Mouse (Mus musculus): ENCODE measurements at regions not wholly inside any gene's neighbourhood (a gene's known extent, or its start where the extent isn't known, plus 50 kb on each side); places are given as distances from the start of the nearest gene placed in this dataset.

GRCm38 (mm10) chr2:78804931-78805330 lies 63.0 kb upstream of the Ube2e3 start:
- no peaks in the 10 kb centered on the region for H3K27me3 ChIP-seq (ENCODE audit: control insufficient read depth, insufficient read depth, low read length)
- no peak overlapping the region for H3K9ac ChIP-seq (ENCODE audit: low read depth, low read length)
- H3K36me3 ChIP-seq (ENCODE audit: control insufficient read depth, insufficient read depth, low read length), result no peaks in the 10 kb centered on the region
- H3K4me2 ChIP-seq (replicated peaks; ENCODE audit: low read depth, low read length), result no peak overlapping the region
- no peaks in the 10 kb centered on the region for H3K4me1 ChIP-seq (ENCODE audit: control insufficient read depth, insufficient read depth, low read length)
- no peak overlapping the region for H3K4me3 ChIP-seq (ENCODE audit: low read length)
- H3K9me3 ChIP-seq (ENCODE audit: control insufficient read depth, low read length), result no peaks in the 10 kb centered on the region
- no peak overlapping the region for H3K27ac ChIP-seq (ENCODE audit: low read depth, low read length)
- 91% methylated on average over 3 of the region's 3 CpGs for WGBS
- ATAC-seq (ENCODE audit: low FRiP score, low TSS enrichment), result no peak

- Histone ChIP-seq H3K27ac (ENCODE audit: low read depth, low read length) (no peak overlapping the region), H3K4me3 (ENCODE audit: low read length) (no peak overlapping the region), H3K9me3 (ENCODE audit: control insufficient read depth, low read length) (no peaks in the 10 kb centered on the region), H3K27me3 (ENCODE audit: control insufficient read depth, insufficient read depth, low read length) (no peaks in the 10 kb centered on the region), H3K4me1 (ENCODE audit: control insufficient read depth, insufficient read depth, low read length) (no peaks in the 10 kb centered on the region), H3K9ac (ENCODE audit: low read depth, low read length) (no peak overlapping the region), H3K36me3 (ENCODE audit: control insufficient read depth, insufficient read depth, low read length) (no peaks in the 10 kb centered on the region), H3K4me2 (replicated peaks; ENCODE audit: low read depth, low read length) (no peak overlapping the region)
- ATAC-seq (ENCODE audit: low FRiP score, low TSS enrichment), result no peak
- 69% methylated on average over 4 of the region's 4 CpGs for WGBS
These were observed 64.4 kb upstream of the Ube2e3 start for GRCm38 (mm10) chr2:78803543-78803942.

- Histone ChIP-seq H3K4me1 (ENCODE audit: control insufficient read depth, insufficient read depth, low read length) (no peaks in the 10 kb centered on the region), H3K27me3 (ENCODE audit: control insufficient read depth, insufficient read depth, low read length) (no peaks in the 10 kb centered on the region), H3K36me3 (ENCODE audit: control insufficient read depth, insufficient read depth, low read length) (no peaks in the 10 kb centered on the region), H3K4me2 (replicated peaks; ENCODE audit: low read depth, low read length) (no peak overlapping the region), H3K9me3 (ENCODE audit: control insufficient read depth, low read length) (no peaks in the 10 kb centered on the region), H3K4me3 (ENCODE audit: low read length) (no peak overlapping the region), H3K27ac (ENCODE audit: low read depth, low read length) (no peak overlapping the region), H3K9ac (ENCODE audit: low read depth, low read length) (no peak overlapping the region)
- 83% methylated on average over 5 of the region's 5 CpGs for WGBS
- ATAC-seq (ENCODE audit: low FRiP score, low TSS enrichment), result no peak
These were observed 72.5 kb upstream of the Ube2e3 start for GRCm38 (mm10) chr2:78795446-78795845.

GRCm38 (mm10) chr2:78794734-78795133 lies 73.2 kb upstream of the Ube2e3 start:
- no peak for ATAC-seq (ENCODE audit: low FRiP score, low TSS enrichment)
- no peaks in the 10 kb centered on the region for H3K9me3 ChIP-seq (ENCODE audit: control insufficient read depth, low read length)
- H3K27ac ChIP-seq (ENCODE audit: low read depth, low read length), result no peak overlapping the region
- H3K36me3 ChIP-seq (ENCODE audit: control insufficient read depth, insufficient read depth, low read length), result no peaks in the 10 kb centered on the region
- H3K9ac ChIP-seq (ENCODE audit: low read depth, low read length), result no peak overlapping the region
- no peak overlapping the region for H3K4me3 ChIP-seq (ENCODE audit: low read length)
- no peaks in the 10 kb centered on the region for H3K4me1 ChIP-seq (ENCODE audit: control insufficient read depth, insufficient read depth, low read length)
- 80% methylated on average over 5 of the region's 5 CpGs for WGBS
- no peak overlapping the region for H3K4me2 ChIP-seq (replicated peaks; ENCODE audit: low read depth, low read length)
- H3K27me3 ChIP-seq (ENCODE audit: control insufficient read depth, insufficient read depth, low read length), result no peaks in the 10 kb centered on the region

DNA sequence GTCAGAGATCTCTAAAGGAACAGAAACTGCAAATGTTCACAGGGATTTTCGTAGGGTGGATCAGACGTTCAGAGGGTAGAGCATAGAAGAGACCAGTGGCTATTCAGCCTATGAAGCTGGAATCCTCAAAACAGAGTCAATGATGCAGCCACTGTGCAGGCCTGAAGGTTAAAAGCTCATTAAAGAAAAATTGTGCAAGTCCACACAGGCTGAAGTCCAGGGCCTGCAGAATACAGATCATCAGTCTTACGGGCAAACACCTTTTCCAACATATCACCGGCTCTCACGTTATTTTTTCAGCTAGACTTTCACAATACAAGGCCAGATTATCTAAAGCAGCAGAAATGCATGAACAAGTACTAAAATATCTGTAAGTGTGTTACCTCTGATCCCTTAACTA lies 78.8 kb upstream of the Ube2e3 start:
- no peak for ATAC-seq (ENCODE audit: low FRiP score, low TSS enrichment)
- no peak overlapping the region for H3K9ac ChIP-seq (ENCODE audit: low read depth, low read length)
- H3K36me3 ChIP-seq (ENCODE audit: control insufficient read depth, insufficient read depth, low read length), result no peaks in the 10 kb centered on the region
- no peaks in the 10 kb centered on the region for H3K9me3 ChIP-seq (ENCODE audit: control insufficient read depth, low read length)
- H3K4me2 ChIP-seq (replicated peaks; ENCODE audit: low read depth, low read length), result no peak overlapping the region
- 88% methylated on average over 5 of the region's 5 CpGs for WGBS
- no peaks in the 10 kb centered on the region for H3K27me3 ChIP-seq (ENCODE audit: control insufficient read depth, insufficient read depth, low read length)
- H3K4me3 ChIP-seq (ENCODE audit: low read length), result no peak overlapping the region
- H3K27ac ChIP-seq (ENCODE audit: low read depth, low read length), result no peak overlapping the region
- no peaks in the 10 kb centered on the region for H3K4me1 ChIP-seq (ENCODE audit: control insufficient read depth, insufficient read depth, low read length)

GRCm38 (mm10) chr2:78788222-78788621 lies 79.7 kb upstream of the Ube2e3 start:
- H3K4me3 ChIP-seq (ENCODE audit: low read length), result no peak overlapping the region
- peak; percentile 49; the same call in 1 of the 2 replicates for ATAC-seq (ENCODE audit: low FRiP score, low TSS enrichment)
- no peaks in the 10 kb centered on the region for H3K9me3 ChIP-seq (ENCODE audit: control insufficient read depth, low read length)
- no peak overlapping the region for H3K27ac ChIP-seq (ENCODE audit: low read depth, low read length)
- no peak overlapping the region for H3K4me2 ChIP-seq (replicated peaks; ENCODE audit: low read depth, low read length)
- no peaks in the 10 kb centered on the region for H3K36me3 ChIP-seq (ENCODE audit: control insufficient read depth, insufficient read depth, low read length)
- no peaks in the 10 kb centered on the region for H3K27me3 ChIP-seq (ENCODE audit: control insufficient read depth, insufficient read depth, low read length)
- no peaks in the 10 kb centered on the region for H3K4me1 ChIP-seq (ENCODE audit: control insufficient read depth, insufficient read depth, low read length)
- no peak overlapping the region for H3K9ac ChIP-seq (ENCODE audit: low read depth, low read length)

GRCm38 (mm10) chr2:78779949-78780348 lies 88.0 kb upstream of the Ube2e3 start:
- H3K4me1 ChIP-seq (ENCODE audit: control insufficient read depth, insufficient read depth, low read length), result no peaks in the 10 kb centered on the region
- H3K9me3 ChIP-seq (ENCODE audit: control insufficient read depth, low read length), result no peaks in the 10 kb centered on the region
- 91% methylated on average over 3 of the region's 3 CpGs for WGBS
- no peak overlapping the region for H3K27ac ChIP-seq (ENCODE audit: low read depth, low read length)
- no peak overlapping the region for H3K4me3 ChIP-seq (ENCODE audit: low read length)
- no peak for ATAC-seq (ENCODE audit: low FRiP score, low TSS enrichment)
- H3K9ac ChIP-seq (ENCODE audit: low read depth, low read length), result no peak overlapping the region
- no peaks in the 10 kb centered on the region for H3K36me3 ChIP-seq (ENCODE audit: control insufficient read depth, insufficient read depth, low read length)
- no peaks in the 10 kb centered on the region for H3K27me3 ChIP-seq (ENCODE audit: control insufficient read depth, insufficient read depth, low read length)
- no peak overlapping the region for H3K4me2 ChIP-seq (replicated peaks; ENCODE audit: low read depth, low read length)

DNA sequence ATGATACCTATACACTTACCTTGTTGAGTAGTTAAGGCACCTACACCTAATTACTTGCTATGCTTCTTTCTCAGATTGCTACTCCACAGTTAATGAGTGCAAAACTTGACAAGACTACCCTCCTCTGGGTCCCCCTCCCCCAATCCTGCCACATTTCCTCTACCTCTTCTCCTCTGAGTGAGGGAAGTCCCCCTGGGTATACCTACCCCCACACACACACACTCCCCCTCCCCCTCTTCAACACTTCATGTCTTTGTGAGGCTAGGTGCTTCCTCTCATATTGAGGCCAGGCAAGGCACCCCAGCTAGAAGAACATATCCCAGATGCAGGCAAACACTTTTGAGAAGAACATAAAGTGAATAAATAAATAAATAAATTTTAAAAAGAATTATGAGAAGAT lies 90.3 kb upstream of the Ube2e3 start:
- no peak overlapping the region for H3K4me2 ChIP-seq (replicated peaks; ENCODE audit: low read depth, low read length)
- H3K4me1 ChIP-seq (ENCODE audit: control insufficient read depth, insufficient read depth, low read length), result no peaks in the 10 kb centered on the region
- H3K9ac ChIP-seq (ENCODE audit: low read depth, low read length), result no peak overlapping the region
- ATAC-seq (ENCODE audit: low FRiP score, low TSS enrichment), result no peak
- H3K27me3 ChIP-seq (ENCODE audit: control insufficient read depth, insufficient read depth, low read length), result no peaks in the 10 kb centered on the region
- H3K36me3 ChIP-seq (ENCODE audit: control insufficient read depth, insufficient read depth, low read length), result no peaks in the 10 kb centered on the region
- H3K4me3 ChIP-seq (ENCODE audit: low read length), result no peak overlapping the region
- no peak overlapping the region for H3K27ac ChIP-seq (ENCODE audit: low read depth, low read length)
- H3K9me3 ChIP-seq (ENCODE audit: control insufficient read depth, low read length), result no peaks in the 10 kb centered on the region

DNA sequence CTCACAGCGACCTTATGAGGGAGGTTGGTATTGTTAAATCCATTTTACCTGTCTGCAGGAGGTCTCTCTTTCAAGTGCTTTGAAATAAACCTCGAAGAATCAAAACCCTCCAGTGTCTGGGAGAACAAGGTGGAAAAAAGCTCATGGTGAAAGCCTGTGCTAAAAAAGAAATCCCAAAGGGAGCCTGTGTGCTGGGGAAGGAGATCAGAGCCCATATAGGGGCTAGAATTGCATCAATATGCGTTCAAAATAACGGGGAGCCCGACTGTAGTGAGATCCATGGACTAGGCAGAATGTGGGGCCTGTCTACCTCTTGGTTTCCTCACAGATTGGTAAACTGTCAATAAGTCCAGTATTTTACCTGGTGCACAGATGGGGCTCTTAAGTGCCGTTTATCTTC lies 113.6 kb upstream of the Ube2e3 start:
- ATAC-seq (ENCODE audit: low FRiP score, low TSS enrichment), result no peak
- WGBS, result 86% methylated on average over 6 of the region's 6 CpGs
- H3K9ac ChIP-seq (ENCODE audit: low read depth, low read length), result no peak overlapping the region
- no peaks in the 10 kb centered on the region for H3K9me3 ChIP-seq (ENCODE audit: control insufficient read depth, low read length)
- H3K4me1 ChIP-seq (ENCODE audit: control insufficient read depth, insufficient read depth, low read length), result no peaks in the 10 kb centered on the region
- H3K4me2 ChIP-seq (replicated peaks; ENCODE audit: low read depth, low read length), result no peak overlapping the region
- H3K36me3 ChIP-seq (ENCODE audit: control insufficient read depth, insufficient read depth, low read length), result no peaks in the 10 kb centered on the region
- H3K27me3 ChIP-seq (ENCODE audit: control insufficient read depth, insufficient read depth, low read length), result no peaks in the 10 kb centered on the region
- H3K4me3 ChIP-seq (ENCODE audit: low read length), result no peak overlapping the region
- no peak overlapping the region for H3K27ac ChIP-seq (ENCODE audit: low read depth, low read length)

GRCm38 (mm10) chr2:78753918-78754317 lies 114.0 kb upstream of the Ube2e3 start:
- H3K4me1 ChIP-seq (ENCODE audit: control insufficient read depth, insufficient read depth, low read length), result no peaks in the 10 kb centered on the region
- H3K9me3 ChIP-seq (ENCODE audit: control insufficient read depth, low read length), result no peaks in the 10 kb centered on the region
- no peak for ATAC-seq (ENCODE audit: low FRiP score, low TSS enrichment)
- H3K9ac ChIP-seq (ENCODE audit: low read depth, low read length), result no peak overlapping the region
- H3K36me3 ChIP-seq (ENCODE audit: control insufficient read depth, insufficient read depth, low read length), result no peaks in the 10 kb centered on the region
- no peaks in the 10 kb centered on the region for H3K27me3 ChIP-seq (ENCODE audit: control insufficient read depth, insufficient read depth, low read length)
- 82% methylated on average over 4 of the region's 4 CpGs for WGBS
- no peak overlapping the region for H3K4me2 ChIP-seq (replicated peaks; ENCODE audit: low read depth, low read length)
- H3K4me3 ChIP-seq (ENCODE audit: low read length), result no peak overlapping the region
- H3K27ac ChIP-seq (ENCODE audit: low read depth, low read length), result no peak overlapping the region
